Mouse (Mus musculus) fat pad, adult 2 months (tissue): Measurements from ENCODE around the gene Sidt1.

Experiments
- DNase-seq: peaks from one replicate; pipeline ENCODE4 v3.0.0-alpha.2; 2011; ENCODE audit warnings: low read depth, low spot score; ENCODE audit errors: extremely low read depth

Gene Sidt1

GRCm38 (mm10) chr16:44332861-44333284 lies at the start of gene Sidt1:
Gene Sidt1, minus strand, starts transcription at chr16:44333196.
- DNase-seq = no peak

GRCm38 (mm10) chr16:44381578-44381977 lies 48.6 kb upstream of the Sidt1 start:
- DNase-seq = no peak

GRCm38 (mm10) chr16:44380006-44380405 lies 47.0 kb upstream of the Sidt1 start:
- no peak for DNase-seq

GRCm38 (mm10) chr16:44375459-44375858 lies 42.5 kb upstream of the Sidt1 start:
- no peak for DNase-seq

DNA sequence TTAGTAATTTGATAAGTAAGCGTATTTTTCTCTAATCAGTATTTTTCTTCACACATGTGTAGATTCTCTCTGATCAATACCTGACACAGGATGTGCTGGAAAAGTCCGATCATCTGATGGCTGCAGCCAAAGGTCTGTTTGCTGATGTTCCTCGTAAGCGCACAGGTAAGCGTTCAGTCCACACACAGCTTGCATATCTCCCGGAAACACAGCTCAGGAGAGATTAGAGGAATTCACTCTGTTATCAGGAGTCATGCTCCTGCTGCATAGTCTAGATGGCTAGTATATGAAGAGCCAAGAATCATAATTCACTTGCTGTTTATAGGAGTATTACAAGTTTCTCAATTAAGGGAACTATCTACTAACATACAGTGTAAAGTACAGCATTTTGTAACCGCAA lies 32.5 kb upstream of the Sidt1 start:
- DNase-seq = no peak

GRCm38 (mm10) chr16:44361921-44362890 lies 29.2 kb upstream of the Sidt1 start:
- DNase-seq = no peak

- DNase-seq = no peak
These were observed 24.7 kb upstream of the Sidt1 start for GRCm38 (mm10) chr16:44357571-44358268.

DNA sequence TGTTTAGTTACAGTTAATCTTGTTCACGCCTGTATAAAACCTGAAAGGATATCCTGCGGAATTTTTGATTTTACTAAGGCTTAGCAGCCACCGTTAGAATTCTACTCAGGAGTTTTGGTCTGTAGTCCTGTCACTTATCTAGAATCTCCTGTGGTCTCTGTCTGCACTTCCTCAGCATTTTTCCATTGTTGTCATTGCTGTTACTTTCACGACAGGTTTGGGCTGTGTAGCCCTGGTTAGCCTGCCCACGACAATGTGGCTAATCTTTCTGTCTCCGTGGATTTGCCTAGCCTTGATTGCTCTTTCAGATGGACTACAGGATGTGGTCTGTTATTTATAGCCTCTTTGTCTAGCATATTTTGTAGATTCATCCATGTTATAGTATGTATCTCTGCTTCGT lies 23.3 kb upstream of the Sidt1 start:
- DNase-seq = no peak

- no peak for DNase-seq
These were observed 16.9 kb upstream of the Sidt1 start for GRCm38 (mm10) chr16:44349801-44350397.

DNA sequence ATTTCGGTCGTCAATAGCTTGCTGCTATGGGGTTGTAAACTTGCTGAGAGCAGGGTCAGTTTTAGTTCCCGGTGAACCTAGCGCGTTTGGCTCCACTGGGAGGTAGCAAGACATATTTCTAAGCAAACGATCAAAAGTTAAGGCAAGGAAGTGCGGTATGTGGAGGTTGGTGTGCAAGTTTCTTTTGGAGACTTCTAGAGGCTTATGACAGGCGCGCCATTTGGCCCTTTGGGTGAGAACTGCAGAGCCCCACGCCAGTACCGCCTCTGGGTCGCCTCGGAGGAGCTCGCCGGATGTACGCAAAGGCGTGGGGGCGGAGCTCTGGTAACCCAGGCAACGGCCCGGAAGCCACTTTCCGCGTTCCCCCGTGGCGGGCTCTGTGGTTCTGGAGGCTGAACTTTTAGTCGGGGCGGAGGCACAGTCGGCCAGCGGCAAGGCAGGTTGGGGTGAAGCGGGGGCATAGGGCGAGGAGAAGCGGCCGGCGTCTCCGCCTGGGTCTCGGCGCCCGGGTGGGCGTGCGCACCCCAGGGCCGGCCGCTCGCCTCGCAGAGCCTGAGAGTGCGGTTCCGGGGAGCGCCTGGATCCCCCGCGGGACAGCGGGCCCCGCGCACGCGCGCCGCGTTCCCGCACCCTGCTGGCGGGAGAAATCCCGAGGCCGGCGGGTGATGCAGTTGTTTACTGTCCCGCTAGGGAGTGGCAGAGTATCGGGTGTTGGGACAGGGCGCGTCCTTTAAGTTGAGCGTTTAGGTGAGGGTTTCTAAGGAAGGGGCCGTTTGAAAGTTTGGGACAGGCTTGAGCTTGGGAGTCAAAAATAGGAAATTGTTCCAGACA lies 14.3 kb upstream of the Sidt1 start, which contains the start of gene Spice1:
Spice1 (plus strand) TSS at position 51 of the 831 bp plus-strand sequence.
- DNase-seq = peak; percentile 16

GRCm38 (mm10) chr16:44337541-44337940 lies 4.5 kb upstream of the Sidt1 start:
- DNase-seq = no peak

- DNase-seq = no peak
These were observed 768 bp downstream of the Sidt1 start for GRCm38 (mm10) chr16:44331995-44332860.

GRCm38 (mm10) chr16:44331671-44331994 lies 1.4 kb downstream of the Sidt1 start:
- no peak for DNase-seq

GRCm38 (mm10) chr16:44331154-44331553 lies 1.8 kb downstream of the Sidt1 start:
- DNase-seq = no peak

- no peak for DNase-seq
These were observed 2.3 kb downstream of the Sidt1 start for GRCm38 (mm10) chr16:44330657-44331056.

DNA sequence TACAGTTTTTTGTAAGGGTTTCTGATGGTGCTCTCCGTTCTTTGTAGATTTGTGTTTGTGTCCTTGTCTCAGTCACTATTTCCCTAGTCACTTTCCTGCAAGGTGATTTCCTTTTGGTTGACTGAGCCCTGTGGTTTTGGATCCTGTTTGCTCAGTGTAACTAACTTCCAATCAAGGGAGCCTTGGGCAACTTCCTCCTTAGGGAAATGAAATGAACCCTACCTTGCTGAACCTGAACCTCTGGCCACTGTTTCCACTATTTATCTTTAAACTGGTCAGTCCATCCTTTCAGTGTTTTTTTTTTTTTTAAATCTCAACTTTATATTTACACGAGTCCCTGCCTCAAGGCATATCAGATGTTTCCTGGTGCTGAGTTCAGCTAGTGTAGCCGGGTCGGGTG lies 4.4 kb downstream of the Sidt1 start:
- no peak for DNase-seq

DNA sequence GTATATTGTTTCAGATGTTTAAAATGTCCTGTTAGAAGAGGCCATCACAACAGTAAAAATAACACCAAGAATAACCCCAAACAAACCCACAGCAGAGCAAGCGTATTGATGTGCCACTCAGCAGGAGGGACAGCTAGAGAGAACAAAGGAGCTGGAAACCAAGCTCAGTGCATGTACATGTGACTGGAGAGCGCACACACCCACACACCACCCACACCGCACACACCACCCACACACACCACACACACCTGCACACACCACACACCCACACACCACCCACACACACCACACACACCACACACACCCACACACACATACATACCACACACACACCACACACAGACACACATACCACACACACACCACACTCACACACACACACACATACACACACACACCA lies 12.8 kb downstream of the Sidt1 start:
- no peak for DNase-seq

GRCm38 (mm10) chr16:44316350-44316749 lies 16.6 kb downstream of the Sidt1 start:
- no peak for DNase-seq

DNA sequence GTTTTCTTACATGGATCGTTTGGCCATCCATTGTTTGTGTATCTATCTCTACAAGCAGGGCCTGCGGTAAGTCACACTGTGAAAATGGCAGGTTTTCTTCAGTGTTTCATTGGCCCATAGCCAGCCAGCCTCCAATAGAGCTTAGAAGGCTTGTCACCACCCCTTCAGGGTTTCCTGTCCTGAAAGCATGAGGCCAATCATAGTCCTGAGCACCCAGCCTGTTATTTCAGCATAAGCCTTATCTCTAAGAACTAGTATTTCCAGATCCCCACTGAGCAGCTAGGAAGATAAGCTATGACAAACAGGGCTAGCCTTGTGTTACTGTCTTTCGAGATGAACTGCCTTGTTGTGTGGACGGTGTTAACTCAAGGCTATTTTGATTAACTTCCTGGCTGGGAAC lies 19.6 kb downstream of the Sidt1 start:
- DNase-seq = no peak

- no peak for DNase-seq
These were observed 27.4 kb downstream of the Sidt1 start for GRCm38 (mm10) chr16:44305606-44306005.
